Comparison of ENCODE assay signal across 21 mouse cellular contexts in genomic region chr1:131990083-131990760, GRCm38 (mm10). TPM values are rescaled to one million over a fixed set of nuclear protein-coding genes. Genes with fewer than 3 reads are reported as not detected.
DNase-seq lines count a peak whose midpoint lies in the region; TF ChIP-seq lines count a peak whose summit lies in the region.
"Had no signal": no experiment of that assay in that cellular context is flagged by ENCODE, and none has a peak within 500 bp of the region (broad histone marks: within the 10 kb centered on the region; RNA-seq: fewer than 3 reads in every experiment).

No protein-coding gene starts in this region.

- H3K4me3 ChIP-seq in heart, adult 2 months: no peak overlapping the region
- no peak overlapping the region for H3K4me3 ChIP-seq in brown adipose tissue, adult 24 weeks (ENCODE audit: insufficient read depth, low read depth, low read length)
- H3K4me3 ChIP-seq: forebrain, embryonic 10.5 days; forebrain, embryonic 13.5 days; heart, embryonic 12.5 days; heart, embryonic 15.5 days; hindbrain, embryonic 10.5 days; hindbrain, embryonic 13.5 days; intestine, embryonic 15.5 days had no signal

- intact Hi-C loops in heart, adult 2 months (cut with DNase I): no loop called here

- H3K9ac ChIP-seq in heart, adult 2 months (ENCODE audit: low read depth, low read length): no peak overlapping the region
- H3K9ac ChIP-seq: forebrain, embryonic 13.5 days; heart, embryonic 12.5 days; heart, embryonic 15.5 days; hindbrain, embryonic 13.5 days; intestine, embryonic 15.5 days had no signal

- H3K79me2 ChIP-seq in heart, adult 2 months (replicated peaks; ENCODE audit: control insufficient read depth, insufficient read depth, low read length): no peaks in the 10 kb centered on the region

- TF ChIP-seq EP300 in heart, adult 2 months (IDR thresholded peaks at IDR 0.05; ENCODE audit: insufficient read depth, low read depth, low read length): no peak

- no peaks in the 10 kb centered on the region for H3K36me3 ChIP-seq in heart, adult 2 months (ENCODE audit: control insufficient read depth, insufficient read depth, low read length)
- H3K36me3 ChIP-seq: forebrain, embryonic 10.5 days; heart, embryonic 12.5 days; heart, embryonic 15.5 days; hindbrain, embryonic 10.5 days; hindbrain, embryonic 13.5 days; intestine, embryonic 15.5 days had no signal

- H3K27me3 ChIP-seq in heart, adult 2 months (ENCODE audit: control insufficient read depth, insufficient read depth, low read length): no peaks in the 10 kb centered on the region
- H3K27me3 ChIP-seq: forebrain, embryonic 13.5 days; heart, embryonic 12.5 days; heart, embryonic 15.5 days; hindbrain, embryonic 13.5 days; intestine, embryonic 15.5 days had no signal

- 69% methylated on average over 9 of the region's 9 CpGs for WGBS in heart, adult 2 months

- peaks cover 4% of the 10 kb centered on the region for H3K4me1 ChIP-seq in heart, adult 2 months (ENCODE audit: control insufficient read depth, insufficient read depth, low read length)
- H3K4me1 ChIP-seq in brown adipose tissue, adult 24 weeks (ENCODE audit: control insufficient read depth, insufficient read depth, insufficient read length, low read length): peaks cover 25% of the 10 kb centered on the region
- H3K4me1 ChIP-seq: forebrain, embryonic 10.5 days; forebrain, embryonic 13.5 days; heart, embryonic 12.5 days; heart, embryonic 15.5 days; hindbrain, embryonic 13.5 days; intestine, embryonic 15.5 days had no signal

- no peak for TF ChIP-seq POLR2A in heart, adult 2 months (IDR thresholded peaks at IDR 0.05; ENCODE audit: insufficient read depth, low read depth, low read length)

- no peak for DNase-seq in heart, adult 2 months
- DNase-seq in heart, adult 8-10 months (ENCODE audit: low spot score): no peak
- peak; percentile 90 for DNase-seq in adipocyte (ENCODE audit: low spot score)
- DNase-seq in retina, postnatal 1 day: no peak
- DNase-seq in urinary bladder, postnatal 36 days (ENCODE audit: low spot score in 2 of 2): no peak
- DNase-seq: adrenal gland, adult 8-10 months; adrenal gland, postnatal 25 days; cerebellum, adult 18-20 months; cerebellum, adult 9-10 months; cerebellum, postnatal 14 days; gastrocnemius, postnatal 14 days; heart, postnatal 10 days; heart, postnatal 36 days had no signal

- peak overlapping the region; percentile 23; the same call in 1 of the 2 replicates for H3K27ac ChIP-seq in heart, adult 2 months
- H3K27ac ChIP-seq in brown adipose tissue, adult 24 weeks (replicated peaks; ENCODE audit: low read depth, low read length): peak overlapping the region; percentile 80
- H3K27ac ChIP-seq: forebrain, embryonic 10.5 days; forebrain, embryonic 13.5 days; heart, embryonic 15.5 days; hindbrain, embryonic 10.5 days; hindbrain, embryonic 13.5 days; intestine, embryonic 15.5 days had no signal

- no peak for TF ChIP-seq CTCF in heart, adult 2 months (IDR thresholded peaks at IDR 0.05)

RNA-seq across cellular contexts. Expression of gene Elk4, which starts 17.2 kb away (rescaled TPM):
- total RNA-seq in heart, adult 2 months (2021): 10 to 100 TPM; 76.5 to 77.4 TPM
- polyA plus RNA-seq in heart, adult 2 months (2012; rRNA removed): 20.8 and 32.7 TPM in 2 replicates
- 10 to 100 TPM; 62.5 to 79.4 (median 76.0) TPM for total RNA-seq in heart, adult 8-10 months (2022)
- 38.8 and 47.3 TPM in 2 replicates for polyA plus RNA-seq in brown adipose tissue, adult 24 weeks (2012; ENCODE audit: insufficient read depth, insufficient read length, missing spikeins)

RNA-seq across cellular contexts. Expression of gene Slc45a3, which starts 27.5 kb away (rescaled TPM):
- total RNA-seq in heart, adult 2 months (2021): 1 to 10 TPM; 3.8 to 7.0 TPM
- polyA plus RNA-seq in heart, adult 2 months (2012; rRNA removed): 5.5 and 6.4 TPM in 2 replicates
- total RNA-seq in heart, adult 8-10 months (2022): 1 to 10 TPM; 2.4 to 4.7 (median 3.3) TPM
- 0.44 TPM in 1 of 2 replicates, not detected in the other for polyA plus RNA-seq in brown adipose tissue, adult 24 weeks (2012; ENCODE audit: insufficient read depth, insufficient read length, missing spikeins)
